Mouse (Mus musculus) layer of hippocampus, adult 18-20 months (tissue): ENCODE data around the gene Ndufa9. TPM values are rescaled to one million over a fixed set of nuclear protein-coding genes. Genes with fewer than 3 reads are reported as not detected.

Experiments
- DNase-seq, 2 experiments: peaks; one replicate each; pipeline ENCODE4 v3.0.0; 2022; ENCODE audit warnings: low spot score in 2 of 2
- total RNA-seq, 2 experiments: library from RNA; stranded (reverse); gene quantifications; 2 replicates each; pipeline ENCODE4 v1.2.3; 2021

The Ndufa9 gene
- total RNA-seq, 2 experiments from 2014 or later, result 153 to 154 TPM

- peak; percentile 36 to 72 for DNase-seq
These were observed 76.6 kb downstream of the Ndufa9 start for GRCm38 (mm10) chr6:126772326-126772725.

Other genes with a start within 250 kb of the Ndufa9 start
- gene Kcna1, start 202.8 kb downstream of the Ndufa9 start, total RNA-seq, result 100 to 1,000 TPM; 114 to 118 TPM
- gene Kcna6, start 108.5 kb downstream of the Ndufa9 start, total RNA-seq, result 10 to 100 TPM; 47.2 to 54.8 TPM
- gene Akap3, start 4.0 kb upstream of the Ndufa9 start, total RNA-seq, result under 1 TPM; 0.10 to 0.25 TPM
- not detected for gene Dyrk4, start 72.7 kb upstream of the Ndufa9 start, total RNA-seq
- gene Rad51ap1, start 90.5 kb upstream of the Ndufa9 start, total RNA-seq, result 1 to 10 TPM; 1.6 to 2.1 TPM
- 10 to 100 TPM; 43.9 to 47.7 TPM for gene D6Wsu163e, start 90.8 kb upstream of the Ndufa9 start, total RNA-seq
- gene Fgf6, start 166.4 kb upstream of the Ndufa9 start, total RNA-seq, result not detected
- gene Fgf23, start 223.8 kb upstream of the Ndufa9 start, total RNA-seq, result under 1 TPM; 0.17 to 0.18 TPM